Mouse (Mus musculus): Measurements from ENCODE around the gene Cisd1. TPM values are rescaled to one million over a fixed set of nuclear protein-coding genes. Genes with fewer than 3 reads are reported as not detected.

Cisd1 gene
- total and polyA plus RNA-seq, 2 experiments from 2014 or later: 128 to 346 TPM

- WGBS: 53% methylated on average over 8 of the region's 8 CpGs
- no peak overlapping the region for H3K27ac ChIP-seq (ENCODE audit: low read depth, low read length)
- no peak overlapping the region for H3K9ac ChIP-seq
- H3K9me3 ChIP-seq (ENCODE audit: low read length): no peaks in the 10 kb centered on the region
- no peak overlapping the region for H3K4me2 ChIP-seq (ENCODE audit: low read depth)
- no peak for ATAC-seq
- no peak for TF ChIP-seq CTCF (IDR thresholded peaks at IDR 0.05; ENCODE audit: low read depth)
- H3K36me3 ChIP-seq (ENCODE audit: insufficient read depth): peaks cover 27% of the 10 kb centered on the region
- H3K27me3 ChIP-seq (ENCODE audit: insufficient read depth, low read length): no peaks in the 10 kb centered on the region
- no peak overlapping the region for H3K4me3 ChIP-seq (ENCODE audit: low read depth, low read length)
- H3K4me1 ChIP-seq (ENCODE audit: insufficient read depth): no peaks in the 10 kb centered on the region
- no peak for DNase-seq
These were observed 6.4 kb downstream of the Cisd1 start for GRCm38 (mm10) chr10:71338156-71338905.

GRCm38 (mm10) chr10:71337733-71338132, 7.0 kb downstream of the Cisd1 start:
- Histone ChIP-seq H3K27ac (ENCODE audit: low read depth, low read length) (no peak overlapping the region), H3K27me3 (ENCODE audit: insufficient read depth, low read length) (no peaks in the 10 kb centered on the region), H3K36me3 (ENCODE audit: insufficient read depth) (peaks cover 29% of the 10 kb centered on the region), H3K9me3 (ENCODE audit: low read length) (no peaks in the 10 kb centered on the region), H3K4me1 (ENCODE audit: insufficient read depth) (no peaks in the 10 kb centered on the region), H3K4me3 (ENCODE audit: low read depth, low read length) (no peak overlapping the region), H3K4me2 (ENCODE audit: low read depth) (no peak overlapping the region), H3K9ac (no peak overlapping the region)
- TF ChIP-seq CTCF (IDR thresholded peaks at IDR 0.05; ENCODE audit: low read depth): no peak
- DNase-seq (no peak), ATAC-seq (no peak)
- 88% methylated on average over 2 of the region's 2 CpGs for WGBS

GRCm38 (mm10) chr10:71332859-71333258, 11.9 kb downstream of the Cisd1 start:
- no peak overlapping the region for H3K27ac ChIP-seq (ENCODE audit: low read depth, low read length)
- WGBS: 94% methylated on average over 9 of the region's 9 CpGs
- DNase-seq (no peak), ATAC-seq (no peak)
- H3K36me3 ChIP-seq (ENCODE audit: insufficient read depth): peaks cover 45% of the 10 kb centered on the region
- H3K9ac ChIP-seq: no peak overlapping the region
- TF ChIP-seq CTCF (IDR thresholded peaks at IDR 0.05; ENCODE audit: low read depth): no peak
- no peaks in the 10 kb centered on the region for H3K27me3 ChIP-seq (ENCODE audit: insufficient read depth, low read length)
- no peaks in the 10 kb centered on the region for H3K9me3 ChIP-seq (ENCODE audit: low read length)
- no peak overlapping the region for H3K4me3 ChIP-seq (ENCODE audit: low read depth, low read length)
- no peak overlapping the region for H3K4me2 ChIP-seq (ENCODE audit: low read depth)
- H3K4me1 ChIP-seq (ENCODE audit: insufficient read depth): no peaks in the 10 kb centered on the region

GRCm38 (mm10) chr10:71332376-71332775, 12.4 kb downstream of the Cisd1 start:
- 91% methylated on average over 4 of the region's 4 CpGs for WGBS
- no peak overlapping the region for H3K4me2 ChIP-seq (ENCODE audit: low read depth)
- no peak overlapping the region for H3K4me3 ChIP-seq (ENCODE audit: low read depth, low read length)
- H3K27ac ChIP-seq (ENCODE audit: low read depth, low read length): no peak overlapping the region
- H3K36me3 ChIP-seq (ENCODE audit: insufficient read depth): peaks cover 45% of the 10 kb centered on the region
- ATAC-seq: no peak
- H3K9ac ChIP-seq: no peak overlapping the region
- peak; percentile 38 for TF ChIP-seq CTCF (IDR thresholded peaks at IDR 0.05; ENCODE audit: low read depth)
- no peaks in the 10 kb centered on the region for H3K4me1 ChIP-seq (ENCODE audit: insufficient read depth)
- H3K9me3 ChIP-seq (ENCODE audit: low read length): no peaks in the 10 kb centered on the region
- no peaks in the 10 kb centered on the region for H3K27me3 ChIP-seq (ENCODE audit: insufficient read depth, low read length)
- DNase-seq: no peak

GRCm38 (mm10) chr10:71331908-71332307, 12.8 kb downstream of the Cisd1 start:
- no peak for ATAC-seq
- Histone ChIP-seq H3K4me3 (ENCODE audit: low read depth, low read length) (no peak overlapping the region), H3K36me3 (ENCODE audit: insufficient read depth) (peaks cover 45% of the 10 kb centered on the region), H3K27me3 (ENCODE audit: insufficient read depth, low read length) (no peaks in the 10 kb centered on the region), H3K4me2 (ENCODE audit: low read depth) (no peak overlapping the region), H3K9me3 (ENCODE audit: low read length) (no peaks in the 10 kb centered on the region), H3K27ac (ENCODE audit: low read depth, low read length) (no peak overlapping the region), H3K4me1 (ENCODE audit: insufficient read depth) (no peaks in the 10 kb centered on the region), H3K9ac (no peak overlapping the region)
- no peak for DNase-seq
- TF ChIP-seq CTCF (IDR thresholded peaks at IDR 0.05; ENCODE audit: low read depth): no peak
- WGBS: 94% methylated on average over 7 of the region's 7 CpGs

- no peak overlapping the region for H3K9ac ChIP-seq
- H3K27me3 ChIP-seq (ENCODE audit: insufficient read depth, low read length): no peaks in the 10 kb centered on the region
- ATAC-seq (no peak), DNase-seq (no peak)
- TF ChIP-seq CTCF (IDR thresholded peaks at IDR 0.05; ENCODE audit: low read depth): no peak
- H3K4me1 ChIP-seq (ENCODE audit: insufficient read depth): no peaks in the 10 kb centered on the region
- peaks cover 33% of the 10 kb centered on the region for H3K36me3 ChIP-seq (ENCODE audit: insufficient read depth)
- WGBS: 96% methylated on average over 12 of the region's 12 CpGs
- H3K4me3 ChIP-seq (ENCODE audit: low read depth, low read length): no peak overlapping the region
- H3K9me3 ChIP-seq (ENCODE audit: low read length): no peaks in the 10 kb centered on the region
- no peak overlapping the region for H3K4me2 ChIP-seq (ENCODE audit: low read depth)
- H3K27ac ChIP-seq (ENCODE audit: low read depth, low read length): no peak overlapping the region
These were observed 14.7 kb downstream of the Cisd1 start for GRCm38 (mm10) chr10:71330070-71330469.

GRCm38 (mm10) chr10:71329295-71329694, 15.5 kb downstream of the Cisd1 start:
- 96% methylated on average over 6 of the region's 6 CpGs for WGBS
- Histone ChIP-seq H3K27ac (ENCODE audit: low read depth, low read length) (no peak overlapping the region), H3K4me1 (ENCODE audit: insufficient read depth) (no peaks in the 10 kb centered on the region), H3K4me3 (ENCODE audit: low read depth, low read length) (no peak overlapping the region), H3K9me3 (ENCODE audit: low read length) (no peaks in the 10 kb centered on the region), H3K36me3 (ENCODE audit: insufficient read depth) (peaks cover 28% of the 10 kb centered on the region), H3K4me2 (ENCODE audit: low read depth) (no peak overlapping the region), H3K9ac (no peak overlapping the region), H3K27me3 (ENCODE audit: insufficient read depth, low read length) (no peaks in the 10 kb centered on the region)
- no peak for ATAC-seq
- no peak for DNase-seq
- TF ChIP-seq CTCF (IDR thresholded peaks at IDR 0.05; ENCODE audit: low read depth): no peak

Data from forebrain, postnatal 0 days (tissue).